Mouse (Mus musculus) lung, postnatal 0 days (tissue): ENCODE measurements at regions not wholly inside any gene's neighbourhood (a gene's known extent, or its start where the extent isn't known, plus 50 kb on each side); places are given as distances from the start of the nearest gene placed in this dataset.

Source experiments
- CTCF ChIP-seq: IDR thresholded peaks from 2 replicates; pipeline ENCODE4 v1.5.1; 2016; ENCODE audit warnings: antibody characterized with exemption, mild to moderate bottlenecking
- EP300 ChIP-seq: IDR thresholded peaks from 2 replicates; pipeline ENCODE4 v1.6.1; 2016; ENCODE audit warnings: antibody characterized with exemption, mild to moderate bottlenecking, control low read depth

GRCm38 (mm10) chr14:114685133-114685532 is 406.9 kb upstream of the Gpc5 start:
- TF ChIP-seq CTCF, result peak; percentile 42
- TF ChIP-seq EP300, result no peak
